Mouse (Mus musculus) heart, adult 2 months (tissue): Measurements from ENCODE around the gene Celf1. TPM values are rescaled to one million over a fixed set of nuclear protein-coding genes. Genes with fewer than 3 reads are reported as not detected.
"Not testable (repeated sequence)": the region's sequence is repeated elsewhere in the genome, so short reads cannot be mapped to it uniquely, and the experiment has no call there.

Experiments used
- DNase-seq, 2 experiments: peaks; one replicate each; pipeline ENCODE4 v3.0.0; 2021
- H3K27ac ChIP-seq: fragments of 200-600 bp; 2 replicates; pipeline ENCODE4 v1.8.1; 2022
- H3K27me3 ChIP-seq: fragments of 200-500 bp; 2 replicates; pipeline ENCODE4 v1.6.1; 2012; ENCODE audit warnings: mild to moderate bottlenecking, low read length, inconsistent platforms, mixed read lengths; ENCODE audit not compliant: control insufficient read depth, insufficient read depth
- H3K36me3 ChIP-seq: fragments of 200-500 bp; 2 replicates; pipeline ENCODE4 v1.6.1; 2012; ENCODE audit warnings: low read length, inconsistent platforms; ENCODE audit not compliant: control insufficient read depth, insufficient read depth
- H3K4me1 ChIP-seq: fragments of 200-500 bp; 2 replicates; pipeline ENCODE4 v1.6.1; 2011; ENCODE audit warnings: low read length; ENCODE audit not compliant: control insufficient read depth, insufficient read depth
- H3K4me3 ChIP-seq: fragments of 200-600 bp; 2 replicates; pipeline ENCODE4 v1.8.1; 2022
- H3K79me2 ChIP-seq: fragments of 200-500 bp; replicated peaks from 2 replicates; pipeline ENCODE4 v1.6.1; 2012; ENCODE audit warnings: mild to moderate bottlenecking, inconsistent platforms, low read length, moderate library complexity, mixed read lengths; ENCODE audit not compliant: control insufficient read depth, insufficient read depth
- H3K9ac ChIP-seq: fragments of 200-500 bp; 2 replicates; pipeline ENCODE4 v1.6.1; 2012; ENCODE audit warnings: low read depth, mild to moderate bottlenecking, control low read depth, inconsistent platforms, low read length, mixed read lengths
- CTCF ChIP-seq: fragments of 200-600 bp; IDR thresholded peaks from 2 replicates; pipeline ENCODE4 v1.8.1; 2022; ENCODE audit warnings: antibody characterized with exemption, mild to moderate bottlenecking, moderate library complexity
- EP300 ChIP-seq: fragments of 200-500 bp; IDR thresholded peaks from 2 replicates; pipeline ENCODE4 v1.6.1; 2011; ENCODE audit warnings: low read depth, low read length, control low read depth; ENCODE audit not compliant: insufficient read depth
- POLR2A ChIP-seq: fragments of 200-500 bp; IDR thresholded peaks from 2 replicates; pipeline ENCODE4 v1.6.1; 2011; ENCODE audit warnings: mild to moderate bottlenecking, low read depth, low read length, control low read depth; ENCODE audit not compliant: insufficient read depth
- WGBS: fragments of 180-500 bp; shearing (Covaris S2); methylation state at CpG from one replicate; pipeline ENCODE4 v1.1.7; 2018; 5-methylcytosine and 5-hydroxymethylcytosine counted together
- intact Hi-C: fragments of 180-260 bp; cut with DNase I; formaldehyde crosslinking; loops from one replicate; pipeline ENCODE4 v1.15.1; 2025
- polyA plus RNA-seq: library from polyadenylated mRNA; depleted of rRNA; stranded (reverse); fragments of >200 nt; gene quantifications from 2 replicates; pipeline ENCODE4 v1.2.3, GENCODE M21; 2012
- total RNA-seq, 2 experiments: library from RNA; stranded (reverse); gene quantifications; 2 replicates each; pipeline ENCODE4 v1.2.3; 2021

Celf1 gene
- total and polyA plus RNA-seq, 3 experiments, result 39.2 to 77.7 (median 69.2) TPM

GRCm38 (mm10) chr2:91042651-91043398, 102.6 kb downstream of the Celf1 start:
- Histone ChIP-seq H3K36me3 (no peaks in the 10 kb centered on the region), H3K27ac (no peak overlapping the region), H3K4me3 (no peak overlapping the region), H3K79me2 (no peaks in the 10 kb centered on the region), H3K9ac (no peak overlapping the region), H3K4me1 (no peaks in the 10 kb centered on the region), H3K27me3 (no peaks in the 10 kb centered on the region)
- intact Hi-C loops, result loop anchor here (5.0 kb wide), 1 partner anchor 41 kb away; no protein-coding TSS in a partner anchor
- no peak for TF ChIP-seq EP300
- no peak for TF ChIP-seq CTCF
- no peak for TF ChIP-seq POLR2A
- WGBS, result 69% methylated on average over 21 of the region's 21 CpGs
- DNase-seq, result no peak

DNA sequence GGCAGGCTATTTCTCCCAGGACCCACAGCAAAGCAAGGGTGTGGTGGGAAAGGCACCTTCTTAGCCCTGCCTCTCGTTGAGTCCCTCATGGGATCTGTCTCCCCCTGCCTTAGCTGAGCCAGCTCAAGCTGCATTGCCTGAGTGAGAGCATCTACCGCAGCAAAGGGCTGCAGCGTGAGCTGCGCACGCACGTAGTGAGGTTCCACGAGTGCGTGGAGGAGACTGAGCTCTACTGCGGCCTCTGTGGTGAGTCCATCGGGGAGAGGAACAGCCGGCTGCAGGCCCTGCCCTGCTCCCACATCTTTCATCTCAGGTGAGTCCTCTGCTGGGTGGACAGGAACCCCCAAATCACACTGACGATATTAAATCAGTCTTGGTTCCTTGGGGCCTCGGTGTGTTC, 104.5 kb downstream of the Celf1 start:
- intact Hi-C loops, result loop anchor here (5.0 kb wide), 1 partner anchor 42 kb away; no protein-coding TSS in a partner anchor

DNA sequence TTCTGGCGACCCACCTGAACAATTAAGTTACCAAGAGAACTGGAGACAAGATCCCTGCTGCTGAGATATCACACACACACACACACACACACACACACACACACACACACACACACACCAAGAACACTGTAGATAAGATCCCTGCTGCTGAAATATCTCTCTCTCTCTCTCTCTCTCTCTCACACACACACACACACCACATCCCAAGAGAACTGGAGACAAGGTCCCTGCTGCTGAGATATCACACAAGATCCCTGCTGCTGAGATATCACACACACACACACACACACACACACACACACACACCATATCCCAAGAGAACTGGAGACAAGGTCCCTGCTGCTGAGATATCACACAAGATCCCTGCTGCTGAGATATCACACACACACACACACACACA, 105.6 kb downstream of the Celf1 start:
- WGBS, result 69% methylated on average over 1 of the region's 1 CpGs
- H3K4me1 ChIP-seq, H3K9ac ChIP-seq, H3K4me3 ChIP-seq, H3K79me2 ChIP-seq, H3K27ac ChIP-seq, H3K36me3 ChIP-seq, DNase-seq, H3K27me3 ChIP-seq, intact Hi-C loops: not testable (repeated sequence)

More for the DNA sequence above, 104.5 kb downstream of the Celf1 start:
- no peak for TF ChIP-seq EP300
- TF ChIP-seq CTCF, result no peak
- no peak for TF ChIP-seq POLR2A
- Histone ChIP-seq H3K4me1 (no peaks in the 10 kb centered on the region), H3K4me3 (no peak overlapping the region), H3K27ac (no peak overlapping the region), H3K36me3 (no peaks in the 10 kb centered on the region), H3K27me3 (no peaks in the 10 kb centered on the region), H3K9ac (peak overlapping the region; percentile 23; the same call in 1 of the 2 replicates), H3K79me2 (no peaks in the 10 kb centered on the region)
- DNase-seq, result no peak
- 70% methylated on average over 13 of the region's 13 CpGs for WGBS

GRCm38 (mm10) chr2:91047359-91047758, 107.2 kb downstream of the Celf1 start:
- Histone ChIP-seq H3K9ac (no peak overlapping the region), H3K79me2 (no peaks in the 10 kb centered on the region), H3K36me3 (no peaks in the 10 kb centered on the region), H3K4me1 (no peaks in the 10 kb centered on the region), H3K4me3 (no peak overlapping the region), H3K27ac (no peak overlapping the region), H3K27me3 (no peaks in the 10 kb centered on the region)
- TF ChIP-seq POLR2A (no peak), CTCF (no peak), EP300 (no peak)
- intact Hi-C loops, result no loop called here
- WGBS, result 85% methylated on average over 9 of the region's 9 CpGs
- DNase-seq, result no peak

GRCm38 (mm10) chr2:91051917-91052316, 111.7 kb downstream of the Celf1 start:
- DNase-seq, result no peak
- H3K79me2 ChIP-seq, result no peaks in the 10 kb centered on the region
- no peak overlapping the region for H3K27ac ChIP-seq
- peaks cover 5% of the 10 kb centered on the region for H3K4me1 ChIP-seq
- H3K4me3 ChIP-seq, result no peak overlapping the region
- no peak for TF ChIP-seq EP300
- TF ChIP-seq CTCF, result no peak
- TF ChIP-seq POLR2A, result no peak
- intact Hi-C loops, result loop anchor here (5.0 kb wide), 3 partner anchors 35 to 135 kb away; partner anchors contain the start of gene Celf1
- 49% methylated on average over 3 of the region's 3 CpGs for WGBS
- H3K9ac ChIP-seq, result no peak overlapping the region
- no peaks in the 10 kb centered on the region; the same call in 1 of the 2 replicates for H3K36me3 ChIP-seq
- no peaks in the 10 kb centered on the region for H3K27me3 ChIP-seq

DNA sequence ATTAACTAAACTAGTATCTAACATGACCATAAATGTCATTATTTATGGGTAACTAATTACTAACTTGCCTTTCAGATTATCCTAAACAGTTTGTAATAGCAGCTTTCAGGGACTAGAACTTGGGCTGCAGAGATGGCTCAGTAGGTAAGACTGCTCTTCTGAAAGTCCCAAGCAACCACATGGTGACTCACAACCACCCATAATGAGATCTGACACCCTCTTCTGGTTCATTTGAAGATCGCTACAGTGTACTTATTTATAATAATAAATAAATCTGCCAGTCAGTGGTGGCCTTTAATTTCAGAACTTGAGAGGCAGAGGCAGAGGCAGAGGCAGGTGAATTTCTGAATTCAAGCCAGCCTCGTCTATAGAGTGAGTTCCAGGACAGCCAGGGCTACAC, 112.6 kb downstream of the Celf1 start:
- H3K27me3 ChIP-seq, result no peaks in the 10 kb centered on the region
- H3K79me2 ChIP-seq, result no peaks in the 10 kb centered on the region
- 39% methylated on average over 2 of the region's 2 CpGs for WGBS
- peaks cover 5% of the 10 kb centered on the region for H3K4me1 ChIP-seq
- TF ChIP-seq EP300 (no peak), CTCF (peak; percentile 30)
- no peak overlapping the region for H3K4me3 ChIP-seq
- no peak overlapping the region for H3K9ac ChIP-seq
- H3K36me3 ChIP-seq, result no peaks in the 10 kb centered on the region; the same call in 1 of the 2 replicates
- intact Hi-C loops, result loop anchor here (5.0 kb wide), 3 partner anchors 35 to 135 kb away; partner anchors contain the start of gene Celf1
- no peak overlapping the region for H3K27ac ChIP-seq
- DNase-seq, result no peak
